Mouse (Mus musculus) forebrain, embryonic 14.5 days (tissue): ENCODE measurements around the gene Hoxc13. TPM values are rescaled to one million over a fixed set of nuclear protein-coding genes. Genes with fewer than 3 reads are reported as not detected.

Source experiments
- ATAC-seq: fragments of 200-750 bp; cut with Nextera tagmentation; 2 replicates; pipeline ENCODE4 v1.8.0; 2017; ENCODE audit warnings: mild to moderate bottlenecking, moderate library complexity
- DNase-seq: peaks from one replicate; pipeline ENCODE4 v3.0.0-alpha.2; 2015; ENCODE audit warnings: low spot score
- H3K27ac ChIP-seq: fragments of 300-500 bp; sonication (generic); 2 replicates; pipeline ENCODE4 v1.5.1; 2014; ENCODE audit warnings: low read depth, mild to moderate bottlenecking, control low read depth, low read length, moderate library complexity
- H3K27me3 ChIP-seq: fragments of 300-500 bp; sonication (generic); replicated peaks from 2 replicates; pipeline ENCODE4 v1.6.1; 2014; ENCODE audit warnings: low read length, control low read depth, mixed read lengths; ENCODE audit not compliant: control insufficient read depth, insufficient read depth
- H3K36me3 ChIP-seq: fragments of 300-500 bp; sonication (generic); 2 replicates; pipeline ENCODE4 v1.6.1; 2014; ENCODE audit warnings: low read length, control low read depth; ENCODE audit not compliant: control insufficient read depth, insufficient read depth
- H3K4me1 ChIP-seq: fragments of 300-500 bp; sonication (generic); 2 replicates; pipeline ENCODE4 v1.6.1; 2014; ENCODE audit warnings: antibody characterized with exemption, low read length, control low read depth; ENCODE audit not compliant: control insufficient read depth, insufficient read depth
- H3K4me2 ChIP-seq: fragments of 300-500 bp; sonication (generic); 2 replicates; pipeline ENCODE4 v1.6.1; 2014; ENCODE audit warnings: mild to moderate bottlenecking, control low read depth, low read length
- H3K4me3 ChIP-seq: fragments of 300-500 bp; sonication (generic); 2 replicates; pipeline ENCODE4 v1.5.1; 2014; ENCODE audit warnings: low read depth, low read length, control low read depth
- H3K9ac ChIP-seq: fragments of 300-500 bp; sonication (generic); 2 replicates; pipeline ENCODE4 v1.6.1; 2014; ENCODE audit warnings: mild to moderate bottlenecking, low read length, control low read depth, moderate library complexity
- H3K9me3 ChIP-seq: fragments of 300-500 bp; sonication (generic); replicated peaks from 2 replicates; pipeline ENCODE4 v1.6.1; 2016; ENCODE audit warnings: low read length, control low read depth, mixed read lengths; ENCODE audit not compliant: control insufficient read depth
- WGBS: fragments of 180-500 bp; shearing (Covaris S2); extraction: QIAGEN DNeasy Blood & Tissue Kit; methylation state at CpG from one replicate; pipeline ENCODE4 v1.1.7; 2014; 5-methylcytosine and 5-hydroxymethylcytosine counted together
- polyA plus RNA-seq: library from polyadenylated mRNA; unstranded; fragments of >200 nt; fragmentation: Nextera tagmentation; extraction: Ambion mirVana; gene quantifications from 2 replicates; pipeline ENCODE4 v1.2.1, GENCODE M21; 2014

Hoxc13 gene
- polyA plus RNA-seq, 1 experiment from 2014 or later: not detected

GRCm38 (mm10) chr15:102947276-102947675, 26.4 kb downstream of the Hoxc13 start:
- Histone ChIP-seq H3K27me3 (peaks cover 99% of the 10 kb centered on the region), H3K36me3 (no peaks in the 10 kb centered on the region), H3K4me2 (no peak overlapping the region), H3K9me3 (no peaks in the 10 kb centered on the region), H3K4me1 (no peaks in the 10 kb centered on the region), H3K9ac (no peak overlapping the region), H3K27ac (no peak overlapping the region), H3K4me3 (no peak overlapping the region)
- ATAC-seq (no peak), DNase-seq (no peak)
- 1% methylated on average over 9 of the region's 9 CpGs for WGBS

GRCm38 (mm10) chr15:102948842-102949241, 27.9 kb downstream of the Hoxc13 start:
- Histone ChIP-seq H3K9me3 (no peaks in the 10 kb centered on the region), H3K27ac (no peak overlapping the region), H3K4me3 (no peak overlapping the region), H3K4me1 (no peaks in the 10 kb centered on the region), H3K36me3 (no peaks in the 10 kb centered on the region), H3K27me3 (peaks cover 99% of the 10 kb centered on the region), H3K9ac (no peak overlapping the region), H3K4me2 (no peak overlapping the region)
- ATAC-seq (no peak), DNase-seq (no peak)
- 11% methylated on average over 2 of the region's 2 CpGs for WGBS

DNA sequence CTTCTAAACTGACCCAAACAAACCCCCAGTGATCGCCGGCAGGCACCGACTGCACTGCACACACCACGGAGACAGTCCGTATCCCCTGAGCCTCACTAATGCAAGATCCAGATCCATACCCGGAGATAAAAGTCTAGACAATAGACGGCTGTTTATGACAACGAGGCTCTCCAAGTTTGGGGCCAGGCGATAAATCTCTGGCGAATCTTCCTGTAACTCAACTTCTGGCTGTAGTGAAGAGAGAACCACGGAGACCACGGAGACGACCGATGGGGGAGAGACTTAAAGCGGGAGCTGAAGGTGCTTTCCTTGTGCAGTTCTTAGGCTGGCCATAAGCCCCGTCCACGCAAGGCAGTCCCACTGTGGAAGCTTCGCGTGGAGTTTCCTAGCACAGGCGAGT, 28.8 kb downstream of the Hoxc13 start:
- 1% methylated on average over 20 of the region's 20 CpGs for WGBS
- peaks cover 99% of the 10 kb centered on the region for H3K27me3 ChIP-seq
- no peak overlapping the region for H3K9ac ChIP-seq
- H3K9me3 ChIP-seq: no peaks in the 10 kb centered on the region
- no peak overlapping the region for H3K4me3 ChIP-seq
- H3K27ac ChIP-seq: no peak overlapping the region
- no peak for ATAC-seq
- no peaks in the 10 kb centered on the region for H3K4me1 ChIP-seq
- no peaks in the 10 kb centered on the region for H3K36me3 ChIP-seq
- H3K4me2 ChIP-seq: no peak overlapping the region
- DNase-seq: no peak

- ATAC-seq (no peak), DNase-seq (no peak)
- Histone ChIP-seq H3K9ac (no peak overlapping the region), H3K27me3 (peaks cover 98% of the 10 kb centered on the region), H3K4me2 (no peak overlapping the region), H3K4me3 (no peak overlapping the region), H3K36me3 (no peaks in the 10 kb centered on the region), H3K4me1 (no peaks in the 10 kb centered on the region), H3K27ac (no peak overlapping the region), H3K9me3 (no peaks in the 10 kb centered on the region)
- 6% methylated on average over 2 of the region's 2 CpGs for WGBS
Observed at GRCm38 (mm10) chr15:102950877-102951276, 30.0 kb downstream of the Hoxc13 start.

DNA sequence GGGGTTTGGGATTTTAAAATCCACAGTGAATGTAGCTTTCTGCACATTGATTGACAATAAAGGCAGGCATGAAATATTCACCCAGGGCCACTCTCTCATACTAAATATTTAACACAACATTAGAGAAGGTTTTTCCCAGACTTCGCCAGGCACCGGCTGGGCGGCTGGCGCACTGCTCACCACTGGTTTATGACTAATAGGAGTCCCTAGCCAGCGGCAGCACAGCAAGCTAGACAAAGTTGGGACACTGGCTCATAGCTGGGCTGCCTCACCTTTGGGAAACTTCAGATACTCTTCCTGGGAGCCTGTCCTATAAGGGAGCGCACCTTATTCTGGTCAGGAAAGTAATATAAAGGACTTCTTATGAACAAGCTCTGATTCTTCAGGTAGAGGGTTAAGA, 32.7 kb downstream of the Hoxc13 start:
- Histone ChIP-seq H3K36me3 (no peaks in the 10 kb centered on the region), H3K9ac (no peak overlapping the region), H3K4me2 (no peak overlapping the region), H3K27ac (no peak overlapping the region), H3K27me3 (peaks cover 98% of the 10 kb centered on the region), H3K4me3 (no peak overlapping the region), H3K4me1 (no peaks in the 10 kb centered on the region), H3K9me3 (no peaks in the 10 kb centered on the region)
- ATAC-seq (no peak), DNase-seq (no peak)
- WGBS: 2% methylated on average over 6 of the region's 6 CpGs

GRCm38 (mm10) chr15:102954192-102955006, 33.5 kb downstream of the Hoxc13 start, which contains the start of gene Hoxc11:
Hoxc11 (plus strand) TSS chr15:102954427.
- Histone ChIP-seq H3K4me2 (no peak within 1 kb of the TSS), H3K27ac (no peak within 1 kb of the TSS), H3K36me3 (no peaks in the 10 kb centered on the region), H3K9me3 (no peaks in the 10 kb centered on the region), H3K9ac (no peak within 1 kb of the TSS), H3K4me3 (no peak within 1 kb of the TSS), H3K4me1 (no peaks in the 10 kb centered on the region), H3K27me3 (peaks cover 96% of the 10 kb centered on the region)
- under 1% methylated on average over 55 of the region's 57 CpGs for WGBS
- DNase-seq (no peak), ATAC-seq (no peak)

DNA sequence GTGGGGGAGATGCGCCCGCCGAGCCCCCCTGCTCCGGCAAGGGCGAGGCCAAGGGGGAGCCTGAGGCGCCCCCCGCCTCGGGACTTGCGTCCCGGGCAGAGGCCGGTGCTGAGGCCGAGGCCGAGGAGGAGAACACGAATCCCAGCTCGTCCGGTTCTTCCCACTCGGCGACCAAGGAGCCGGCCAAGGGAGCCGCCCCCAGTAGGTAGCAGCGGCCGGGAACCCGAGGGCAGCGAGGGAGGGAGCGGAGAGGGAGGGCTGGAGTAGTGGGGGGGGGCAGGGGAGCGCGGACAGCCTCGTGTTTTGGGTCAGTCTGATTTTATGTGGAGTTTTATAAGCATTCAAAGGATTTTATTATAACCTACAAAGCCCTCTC, 34.1 kb downstream of the Hoxc13 start:
- no peak for ATAC-seq
- WGBS: 2% methylated on average over 28 of the region's 28 CpGs

DNA sequence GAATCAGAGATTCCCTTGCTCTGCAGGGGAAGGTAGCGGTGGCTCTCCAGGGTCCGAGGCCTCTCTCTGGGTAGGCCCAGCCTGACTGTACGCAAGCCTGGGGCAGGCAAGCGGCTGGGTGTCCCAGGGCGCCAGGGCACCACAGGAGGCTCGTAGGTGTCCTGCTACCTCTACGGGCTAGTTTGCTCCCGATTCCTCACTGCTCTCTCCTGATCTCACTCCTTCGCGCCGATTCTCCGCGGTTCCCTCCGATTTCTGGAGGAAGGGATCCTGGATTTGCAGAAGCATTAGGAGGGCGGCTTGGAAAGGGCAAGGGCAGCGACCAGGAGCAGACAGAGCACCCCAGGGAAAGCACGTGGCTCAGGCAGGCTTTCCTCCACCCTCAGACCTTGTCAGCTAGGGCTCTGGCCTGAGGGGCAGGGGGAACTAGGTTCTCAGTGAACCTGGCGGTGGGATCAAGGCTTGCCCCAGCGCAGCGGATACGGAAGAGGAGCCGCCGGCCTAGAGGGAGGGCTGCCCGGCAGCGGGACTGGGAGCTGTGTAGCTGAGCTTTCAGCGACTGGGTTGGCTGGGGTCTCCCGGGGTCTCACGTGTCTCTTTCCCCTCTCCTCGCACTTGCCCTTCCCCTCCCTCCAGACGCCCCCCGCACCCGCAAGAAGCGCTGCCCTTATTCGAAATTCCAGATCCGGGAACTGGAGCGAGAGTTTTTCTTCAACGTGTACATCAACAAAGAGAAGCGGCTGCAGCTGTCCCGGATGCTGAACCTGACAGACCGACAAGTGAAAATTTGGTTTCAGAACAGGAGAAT, 35.1 kb downstream of the Hoxc13 start:
- no peaks in the 10 kb centered on the region for H3K4me1 ChIP-seq
- H3K4me2 ChIP-seq: no peak overlapping the region
- ATAC-seq (no peak), DNase-seq (no peak)
- no peaks in the 10 kb centered on the region for H3K36me3 ChIP-seq
- peaks cover 95% of the 10 kb centered on the region for H3K27me3 ChIP-seq
- no peak overlapping the region for H3K9ac ChIP-seq
- under 1% methylated on average over 39 of the region's 40 CpGs for WGBS
- no peak overlapping the region for H3K27ac ChIP-seq
- no peak overlapping the region for H3K4me3 ChIP-seq
- H3K9me3 ChIP-seq: no peaks in the 10 kb centered on the region

More for the DNA sequence above, 34.1 kb downstream of the Hoxc13 start:
- H3K4me1 ChIP-seq: no peaks in the 10 kb centered on the region
- DNase-seq: no peak
- H3K9ac ChIP-seq: no peak overlapping the region
- peaks cover 96% of the 10 kb centered on the region for H3K27me3 ChIP-seq
- no peak overlapping the region for H3K4me2 ChIP-seq
- no peak overlapping the region for H3K4me3 ChIP-seq
- H3K36me3 ChIP-seq: no peaks in the 10 kb centered on the region
- no peaks in the 10 kb centered on the region for H3K9me3 ChIP-seq
- H3K27ac ChIP-seq: no peak overlapping the region

- H3K9ac ChIP-seq: no peak overlapping the region
- no peak overlapping the region for H3K4me2 ChIP-seq
- DNase-seq (no peak), ATAC-seq (no peak)
- peaks cover 94% of the 10 kb centered on the region for H3K27me3 ChIP-seq
- H3K4me3 ChIP-seq: no peak overlapping the region
- 0% methylated on average over 12 of the region's 12 CpGs for WGBS
- H3K36me3 ChIP-seq: no peaks in the 10 kb centered on the region
- no peak overlapping the region for H3K27ac ChIP-seq
- H3K4me1 ChIP-seq: no peaks in the 10 kb centered on the region
- no peaks in the 10 kb centered on the region for H3K9me3 ChIP-seq
Observed at GRCm38 (mm10) chr15:102956906-102957305, 36.0 kb downstream of the Hoxc13 start.
